Mouse (Mus musculus) layer of hippocampus, adult 18-20 months (tissue): ENCODE measurements around the gene Mdga1. TPM values are rescaled to one million over a fixed set of nuclear protein-coding genes. Genes with fewer than 3 reads are reported as not detected.

Experiments
- DNase-seq, 2 experiments: peaks; one replicate each; pipeline ENCODE4 v3.0.0; 2022; ENCODE audit warnings: low spot score in 2 of 2
- total RNA-seq, 2 experiments: library from RNA; stranded (reverse); gene quantifications; 2 replicates each; pipeline ENCODE4 v1.2.3; 2021

Gene Mdga1
- total RNA-seq, 2 experiments from 2014 or later, result 53.8 to 63.8 TPM

- DNase-seq, result no peak
These were observed 44.0 kb downstream of the Mdga1 start for GRCm38 (mm10) chr17:29925608-29926606.

DNA sequence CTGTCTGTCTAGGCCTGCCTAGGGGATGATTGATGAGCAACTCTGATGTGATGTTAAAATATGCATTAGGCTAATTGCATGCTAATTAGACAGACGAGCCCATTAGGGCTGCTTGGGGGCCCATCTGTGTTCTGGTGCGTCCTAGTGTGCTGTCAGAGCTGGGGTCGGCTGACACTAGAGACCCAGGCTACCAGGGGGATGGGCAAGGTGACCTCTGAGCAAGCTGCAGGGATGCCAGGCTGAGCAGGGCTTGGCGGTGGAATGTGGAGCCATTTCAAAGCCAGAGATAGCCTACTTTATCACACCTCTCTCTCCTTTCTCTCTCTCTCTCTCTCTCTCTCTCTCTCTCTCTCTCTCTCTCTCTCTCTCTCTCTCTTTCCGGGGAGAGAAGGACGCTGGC, 49.8 kb downstream of the Mdga1 start:
- DNase-seq, result no peak

- DNase-seq, result no peak
These were observed 50.4 kb downstream of the Mdga1 start for GRCm38 (mm10) chr17:29919552-29919920.

GRCm38 (mm10) chr17:29918791-29919551, 50.9 kb downstream of the Mdga1 start:
- DNase-seq, result no peak

DNA sequence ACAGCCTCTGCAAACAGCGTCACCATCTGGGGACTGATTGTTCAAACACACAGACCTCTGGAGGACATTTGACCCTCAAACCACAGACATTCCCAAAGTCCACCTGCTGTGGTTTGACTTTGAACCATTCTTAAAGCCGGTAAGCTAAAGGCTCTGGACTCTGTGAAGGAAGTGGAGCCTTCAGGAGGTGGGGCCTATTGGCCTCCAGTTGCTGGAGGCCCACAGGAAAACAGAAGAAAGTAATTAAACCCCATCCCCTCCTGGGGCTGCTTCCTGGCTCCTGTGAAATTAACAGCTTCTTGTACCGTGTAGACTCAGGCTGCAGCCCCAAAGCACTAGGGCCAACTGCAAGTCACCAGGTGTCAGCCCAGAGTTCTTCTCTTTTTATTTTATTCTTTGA, 52.9 kb downstream of the Mdga1 start:
- no peak for DNase-seq

- DNase-seq, result no peak
These were observed 54.1 kb downstream of the Mdga1 start for GRCm38 (mm10) chr17:29915820-29916219.

GRCm38 (mm10) chr17:29913301-29913965, 56.5 kb downstream of the Mdga1 start:
- no peak for DNase-seq

GRCm38 (mm10) chr17:29912733-29913132, 57.2 kb downstream of the Mdga1 start:
- no peak for DNase-seq

DNA sequence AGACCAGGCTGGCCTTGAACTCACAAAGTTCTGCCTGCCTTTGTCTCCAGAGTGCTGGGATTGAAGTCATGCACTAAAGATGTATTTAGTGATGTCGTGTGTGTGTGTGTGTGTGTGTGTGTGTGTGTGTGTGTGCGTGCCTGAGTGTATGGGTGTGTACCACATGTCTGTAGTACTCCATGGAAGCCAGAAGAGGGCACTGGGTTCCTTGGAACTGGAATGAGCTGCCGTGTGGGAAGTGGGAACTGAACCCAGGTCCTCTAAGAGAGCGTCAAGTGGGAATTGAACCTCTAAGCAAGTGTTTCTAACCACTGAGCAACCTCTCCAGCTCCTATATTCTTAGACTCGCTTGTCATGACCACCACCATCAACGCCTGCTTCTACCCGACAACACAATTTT, 60.9 kb downstream of the Mdga1 start:
- DNase-seq, result no peak

DNA sequence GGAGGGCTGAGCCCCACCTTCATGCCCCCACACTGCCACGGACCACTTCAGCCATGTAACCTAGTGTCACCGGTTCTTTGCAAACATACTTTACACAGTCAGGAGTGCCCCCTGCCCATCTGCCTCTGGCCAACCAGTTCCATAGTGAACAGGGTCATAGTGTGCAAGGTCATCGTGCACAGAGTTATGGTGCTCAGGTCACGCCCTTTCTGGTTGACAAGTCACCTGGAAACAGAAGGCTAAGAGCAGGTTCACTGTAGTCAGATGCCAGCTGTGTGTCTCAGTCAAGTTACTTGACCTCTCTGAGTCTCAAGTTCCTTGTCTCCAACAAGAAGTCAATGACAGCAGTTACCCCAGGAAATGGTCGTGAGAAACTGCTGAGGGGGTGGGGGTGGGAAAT, 65.2 kb downstream of the Mdga1 start:
- no peak for DNase-seq

DNA sequence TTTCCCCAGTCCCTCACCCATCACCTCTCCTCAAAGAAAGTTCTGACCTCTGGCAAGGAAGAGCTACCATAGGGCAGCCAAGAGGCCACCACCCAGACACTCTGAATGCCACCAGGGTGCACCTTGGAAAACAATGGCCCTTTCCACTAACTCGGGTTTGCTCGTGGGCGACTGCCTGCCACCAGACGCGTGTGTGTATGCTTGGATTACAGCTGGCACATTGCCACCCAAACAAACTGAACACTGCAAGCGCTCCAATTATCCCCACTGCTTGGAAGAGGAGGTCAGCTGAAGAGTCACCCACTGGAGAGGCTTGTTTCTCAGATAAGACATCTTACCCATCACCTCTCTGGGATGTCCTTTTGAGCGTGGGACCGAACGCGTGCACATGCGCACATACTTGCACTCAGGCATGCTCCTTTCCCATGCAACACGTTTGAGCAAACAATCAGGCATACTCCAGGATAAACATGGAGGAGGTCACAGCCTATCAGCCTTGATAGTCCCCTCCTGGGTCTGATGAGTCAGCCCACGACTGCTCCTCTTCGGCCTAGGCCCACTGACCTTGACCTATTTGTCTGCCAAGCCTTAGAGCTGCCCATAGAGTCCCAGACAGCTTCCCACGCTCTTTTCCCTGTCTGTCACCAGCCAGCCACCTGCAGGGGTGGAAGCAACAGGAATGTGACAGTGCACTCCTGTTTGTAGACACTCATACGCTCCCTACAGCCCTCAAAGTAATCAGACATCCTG, 67.3 kb downstream of the Mdga1 start:
- peak in 1 of 2 experiments; percentile 37 for DNase-seq

DNA sequence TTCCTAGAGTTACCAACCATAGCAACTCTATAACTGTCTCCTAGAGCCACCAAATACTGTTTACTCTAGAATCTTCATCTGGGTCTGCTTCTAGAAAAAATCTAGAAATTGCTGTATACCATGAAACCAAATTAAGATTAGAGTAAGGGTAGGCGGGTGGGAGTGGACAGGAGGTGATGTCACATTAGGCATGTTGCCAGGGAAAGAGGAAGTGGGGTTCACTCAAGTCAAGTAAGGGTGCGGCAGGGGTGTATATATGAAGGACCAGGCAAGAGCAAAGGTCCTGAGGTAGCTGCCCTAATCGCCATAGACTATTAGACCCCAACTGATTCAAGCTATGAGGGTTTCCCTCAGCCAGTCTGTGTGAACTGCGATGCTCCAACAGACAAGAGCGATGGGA, 69.6 kb downstream of the Mdga1 start:
- no peak for DNase-seq

GRCm38 (mm10) chr17:29896181-29897054, 73.5 kb downstream of the Mdga1 start:
- no peak for DNase-seq

GRCm38 (mm10) chr17:29895566-29895965, 74.3 kb downstream of the Mdga1 start:
- no peak for DNase-seq

GRCm38 (mm10) chr17:29894965-29895364, 74.9 kb downstream of the Mdga1 start:
- DNase-seq, result no peak

DNA sequence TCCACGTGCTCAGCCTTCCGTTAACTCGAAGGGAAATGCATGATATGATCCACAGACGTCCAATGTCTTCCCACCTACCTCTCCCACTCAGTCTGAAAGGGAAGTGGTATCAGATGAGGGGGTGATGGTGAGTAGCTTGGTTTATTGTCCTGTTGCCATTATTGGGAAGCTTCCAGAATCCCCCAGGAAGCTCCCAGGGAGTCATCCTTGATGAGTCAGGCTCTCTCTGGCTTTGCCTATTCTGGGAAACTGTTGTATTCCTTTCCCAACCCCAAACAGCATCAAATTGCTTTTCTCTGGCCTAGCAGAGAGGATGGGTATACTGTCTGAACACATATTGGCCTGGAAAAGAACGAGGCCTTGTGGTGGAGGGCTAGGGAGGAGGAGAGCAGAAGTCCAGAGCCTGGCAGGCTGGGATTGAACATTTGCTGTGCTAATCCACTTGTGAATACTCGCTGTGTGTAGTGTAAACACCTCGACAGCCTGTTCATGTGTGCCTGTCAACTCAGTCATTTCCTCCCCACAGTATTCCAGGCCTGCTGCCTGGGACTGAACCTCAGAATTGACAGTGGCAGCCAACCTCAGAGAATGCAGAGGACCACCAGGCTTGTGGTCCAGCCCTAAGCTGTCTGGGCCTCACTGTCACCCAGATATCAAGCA, 79.3 kb downstream of the Mdga1 start:
- DNase-seq, result peak in 1 of 2 experiments; percentile 50

- DNase-seq, result peak; percentile 40 to 77
These were observed 80.6 kb downstream of the Mdga1 start for GRCm38 (mm10) chr17:29888981-29889980.
